Mouse (Mus musculus): ENCODE measurements around the gene Map7. TPM values are rescaled to one million over a fixed set of nuclear protein-coding genes. Genes with fewer than 3 reads are reported as not detected.

Gene Map7
- total RNA-seq, 2 experiments from 2014 or later = 93.5 to 134 TPM

DNA sequence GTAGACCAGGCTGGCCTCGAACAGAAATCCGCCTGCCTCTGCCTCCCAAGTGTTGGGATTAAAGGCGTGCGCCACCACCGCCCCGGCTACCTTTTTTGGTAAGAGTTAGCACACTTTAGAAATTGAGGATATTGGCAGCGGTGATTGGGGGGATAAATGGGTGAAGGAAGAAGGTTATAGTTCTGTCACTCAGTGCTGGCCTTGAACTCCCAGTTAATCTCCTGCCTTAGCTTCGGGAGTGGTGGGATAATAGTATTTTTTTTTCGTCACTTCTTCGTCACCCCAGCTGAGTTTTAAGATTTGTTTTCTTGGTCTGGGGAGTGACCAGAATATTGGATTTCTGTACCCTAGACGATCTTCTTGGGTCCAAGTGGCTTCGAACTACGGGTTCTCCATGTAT is 165.2 kb downstream of the Map7 start:
- intact Hi-C loops (cut with DNase I) = no loop called here

GRCm38 (mm10) chr10:20313941-20314340 is 165.7 kb downstream of the Map7 start:
- DNase-seq (ENCODE audit: low spot score in 2 of 2) = no peak
- intact Hi-C loops (cut with DNase I) = no loop called here

More for the DNA sequence above, 165.2 kb downstream of the Map7 start:
- no peak for DNase-seq (ENCODE audit: low spot score in 2 of 2)

DNA sequence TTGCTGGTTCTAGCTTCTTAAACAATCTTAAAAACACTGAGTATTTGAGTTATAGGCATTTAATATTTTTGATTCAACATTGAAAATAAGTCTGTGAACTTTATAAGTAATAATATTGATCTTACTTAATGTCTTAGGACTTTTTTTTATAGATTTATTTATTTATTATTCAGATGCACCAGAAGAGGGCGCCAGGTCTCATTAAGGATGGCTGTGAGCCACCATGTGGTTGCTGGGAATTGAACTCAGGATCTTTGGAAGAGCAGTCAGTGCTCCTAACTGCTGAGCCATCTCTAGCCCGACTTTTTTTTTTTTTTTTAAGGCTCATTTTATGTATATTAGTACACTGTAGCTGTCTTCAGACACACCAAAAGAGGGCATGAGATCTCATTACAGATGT is 166.5 kb downstream of the Map7 start:
- intact Hi-C loops (cut with DNase I) = no loop called here
- DNase-seq (ENCODE audit: low spot score in 2 of 2) = no peak

DNA sequence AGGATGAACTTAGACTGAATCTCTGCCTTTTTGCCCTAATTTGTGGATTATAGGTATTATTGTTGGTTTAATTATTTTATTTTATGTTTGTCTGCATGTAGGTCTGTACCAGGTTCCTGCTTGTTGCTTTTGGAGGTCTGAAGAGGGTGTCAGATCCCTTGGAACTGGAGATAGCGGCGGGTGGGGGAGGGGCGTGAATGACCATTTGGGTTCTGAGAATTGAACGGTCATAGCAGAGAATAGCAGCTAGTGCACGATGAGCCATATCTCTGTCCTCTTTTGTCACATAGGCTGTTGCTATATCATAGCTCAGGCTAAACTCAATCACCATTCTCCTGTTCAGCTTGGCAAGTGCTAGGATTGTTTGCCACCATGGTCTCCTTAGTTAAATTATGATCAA is 169.2 kb downstream of the Map7 start:
- DNase-seq (ENCODE audit: low spot score in 2 of 2) = no peak
- intact Hi-C loops (cut with DNase I) = no loop called here

GRCm38 (mm10) chr10:20326226-20326625 is 178.0 kb downstream of the Map7 start:
- intact Hi-C loops (cut with DNase I) = no loop called here
- DNase-seq (ENCODE audit: low spot score in 2 of 2) = no peak

Small RNAs within 50 kb of the gene (microRNA-seq; reads per million reads assigned to microRNA genes)
- not detected for gene Mir6413

Other genes with a start within 250 kb of the Map7 start
- gene Pex7, start 240.8 kb upstream of the Map7 start, total RNA-seq (2021) = 10 to 100 TPM; 25.6 to 28.3 TPM
- gene Map3k5, start 214.0 kb upstream of the Map7 start, total RNA-seq (2021) = 10 to 100 TPM; 43.6 to 44.4 TPM
- gene Bclaf1, start 164.0 kb downstream of the Map7 start, total RNA-seq (2021) = 100 to 1,000 TPM in 1 of 2 experiments, 10 to 100 TPM in 1; 99.9 to 136 TPM
- under 1 TPM; 0.25 to 0.72 TPM for gene Mtfr2, start 199.3 kb downstream of the Map7 start, total RNA-seq (2021)

Measured in left cerebral cortex, postnatal 36 days (tissue).